Mouse (Mus musculus): ENCODE results near the gene Pde8b. TPM values are rescaled to one million over a fixed set of nuclear protein-coding genes. Genes with fewer than 3 reads are reported as not detected.

Gene Pde8b
- polyA plus RNA-seq, 1 experiment from 2014 or later, result 2.3 TPM

DNA sequence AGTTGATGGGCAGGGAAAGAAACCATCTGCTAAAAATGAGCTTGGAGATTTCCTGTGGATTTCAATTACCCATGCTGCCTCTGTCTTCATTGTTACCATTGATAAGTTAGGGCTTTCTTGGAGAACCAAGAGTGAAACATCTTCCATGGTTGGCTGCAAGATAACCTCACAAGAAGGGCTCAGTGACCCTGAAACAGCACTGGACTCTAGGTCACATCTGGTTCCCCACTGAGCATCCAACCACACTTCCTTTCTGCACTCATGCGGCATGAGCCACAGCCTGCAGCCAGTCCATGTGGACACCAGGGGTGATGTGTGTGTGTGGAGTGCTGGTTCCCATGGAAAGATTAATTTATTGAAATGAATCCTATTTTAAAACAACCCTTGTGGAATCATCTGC, 119.1 kb downstream of the Pde8b start:
- no peak overlapping the region for H3K4me3 ChIP-seq (ENCODE audit: low read depth, low read length)
- H3K9me3 ChIP-seq (ENCODE audit: control insufficient read depth, low read length), result no peaks in the 10 kb centered on the region
- no peak overlapping the region for H3K9ac ChIP-seq (ENCODE audit: low read length)
- DNase-seq (ENCODE audit: low spot score, missing footprints) (no peak), ATAC-seq (ENCODE audit: low FRiP score) (no peak)
- no peaks in the 10 kb centered on the region for H3K36me3 ChIP-seq (ENCODE audit: control insufficient read depth, insufficient read depth, low read length)
- H3K4me1 ChIP-seq (ENCODE audit: control insufficient read depth, insufficient read depth, low read length), result no peaks in the 10 kb centered on the region
- H3K27ac ChIP-seq (ENCODE audit: low read depth, low read length), result no peak overlapping the region
- H3K27me3 ChIP-seq (ENCODE audit: control insufficient read depth, insufficient read depth, low read length), result no peaks in the 10 kb centered on the region
- 27% methylated on average over 1 of the region's 1 CpGs for WGBS
- H3K4me2 ChIP-seq, result no peak overlapping the region

GRCm38 (mm10) chr13:95127288-95127687, 122.8 kb downstream of the Pde8b start:
- Histone ChIP-seq H3K27ac (ENCODE audit: low read depth, low read length) (no peak overlapping the region), H3K9me3 (ENCODE audit: control insufficient read depth, low read length) (no peaks in the 10 kb centered on the region), H3K4me1 (ENCODE audit: control insufficient read depth, insufficient read depth, low read length) (no peaks in the 10 kb centered on the region), H3K27me3 (ENCODE audit: control insufficient read depth, insufficient read depth, low read length) (no peaks in the 10 kb centered on the region), H3K9ac (ENCODE audit: low read length) (no peak overlapping the region), H3K4me3 (ENCODE audit: low read depth, low read length) (no peak overlapping the region), H3K36me3 (ENCODE audit: control insufficient read depth, insufficient read depth, low read length) (no peaks in the 10 kb centered on the region), H3K4me2 (no peak overlapping the region)
- ATAC-seq (ENCODE audit: low FRiP score), result no peak
- WGBS, result 83% methylated on average over 10 of the region's 10 CpGs
- no peak for DNase-seq (ENCODE audit: low spot score, missing footprints)

- 86% methylated on average over 10 of the region's 10 CpGs for WGBS
- Histone ChIP-seq H3K4me2 (no peak overlapping the region), H3K4me3 (ENCODE audit: low read depth, low read length) (no peak overlapping the region), H3K4me1 (ENCODE audit: control insufficient read depth, insufficient read depth, low read length) (no peaks in the 10 kb centered on the region), H3K36me3 (ENCODE audit: control insufficient read depth, insufficient read depth, low read length) (no peaks in the 10 kb centered on the region), H3K9me3 (ENCODE audit: control insufficient read depth, low read length) (no peaks in the 10 kb centered on the region), H3K27ac (ENCODE audit: low read depth, low read length) (no peak overlapping the region), H3K9ac (ENCODE audit: low read length) (no peak overlapping the region), H3K27me3 (ENCODE audit: control insufficient read depth, insufficient read depth, low read length) (no peaks in the 10 kb centered on the region)
- no peak for DNase-seq (ENCODE audit: low spot score, missing footprints)
- ATAC-seq (ENCODE audit: low FRiP score), result no peak
Observed at GRCm38 (mm10) chr13:95126801-95127200, 123.3 kb downstream of the Pde8b start.

DNA sequence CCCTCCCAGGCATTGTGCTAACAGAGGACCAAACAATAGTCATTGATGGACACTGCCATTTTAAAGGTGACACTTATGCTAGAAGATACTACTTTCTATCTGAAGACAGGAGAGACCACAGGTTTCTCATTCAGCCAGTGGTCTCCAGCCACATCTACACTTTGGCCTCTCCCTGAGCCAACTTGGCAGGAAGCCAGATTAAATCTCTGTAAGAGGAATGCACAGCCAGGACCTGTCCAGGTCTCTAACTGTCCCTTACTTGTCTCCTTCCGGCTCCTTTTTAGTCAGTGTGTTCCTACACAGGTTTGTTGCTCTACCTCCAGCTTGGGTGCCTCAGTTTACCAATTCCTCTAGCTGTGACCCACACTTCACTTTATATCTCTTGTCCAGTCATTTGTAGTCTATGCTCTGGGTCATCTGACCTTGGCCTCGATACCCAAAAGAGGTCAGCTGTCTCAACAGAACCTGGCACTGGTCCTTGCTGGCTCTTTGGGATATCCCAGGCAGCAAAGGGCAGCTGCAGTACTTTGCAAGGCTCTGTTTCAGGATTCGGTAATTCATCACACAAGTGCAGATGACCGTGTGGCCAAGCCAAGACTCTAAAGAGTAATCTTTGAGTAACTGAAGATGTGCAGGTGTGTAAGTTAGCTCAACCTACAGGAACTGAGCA, 124.5 kb downstream of the Pde8b start:
- Histone ChIP-seq H3K4me3 (ENCODE audit: low read depth, low read length) (no peak overlapping the region), H3K36me3 (ENCODE audit: control insufficient read depth, insufficient read depth, low read length) (no peaks in the 10 kb centered on the region), H3K4me2 (no peak overlapping the region), H3K27me3 (ENCODE audit: control insufficient read depth, insufficient read depth, low read length) (no peaks in the 10 kb centered on the region), H3K27ac (ENCODE audit: low read depth, low read length) (no peak overlapping the region), H3K4me1 (ENCODE audit: control insufficient read depth, insufficient read depth, low read length) (no peaks in the 10 kb centered on the region), H3K9ac (ENCODE audit: low read length) (no peak overlapping the region), H3K9me3 (ENCODE audit: control insufficient read depth, low read length) (no peaks in the 10 kb centered on the region)
- no peak for ATAC-seq (ENCODE audit: low FRiP score)
- DNase-seq (ENCODE audit: low spot score, missing footprints), result no peak
- 89% methylated on average over 4 of the region's 4 CpGs for WGBS

DNA sequence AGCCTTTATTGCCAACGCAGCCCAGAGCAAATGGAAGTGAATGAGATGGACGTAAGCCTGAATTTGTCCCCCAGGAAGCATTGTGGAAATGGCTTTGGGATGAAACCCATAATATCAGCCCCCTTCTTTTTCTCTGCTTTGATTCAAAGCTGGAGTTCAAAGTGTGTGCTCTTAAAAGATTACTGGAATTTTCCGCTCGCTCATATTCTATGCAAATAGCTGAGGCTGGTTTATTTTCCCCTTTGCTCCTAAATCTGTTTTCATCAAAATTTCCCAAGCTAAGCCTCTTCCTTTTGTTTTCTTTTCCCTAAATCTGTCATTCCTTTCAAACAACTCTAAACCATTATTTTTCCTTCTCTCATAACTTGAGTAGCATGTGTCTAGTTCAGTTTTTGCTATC, 129.6 kb downstream of the Pde8b start:
- Histone ChIP-seq H3K36me3 (ENCODE audit: control insufficient read depth, insufficient read depth, low read length) (no peaks in the 10 kb centered on the region), H3K4me3 (ENCODE audit: low read depth, low read length) (no peak overlapping the region), H3K4me2 (no peak overlapping the region), H3K9ac (ENCODE audit: low read length) (no peak overlapping the region), H3K4me1 (ENCODE audit: control insufficient read depth, insufficient read depth, low read length) (no peaks in the 10 kb centered on the region), H3K9me3 (ENCODE audit: control insufficient read depth, low read length) (no peaks in the 10 kb centered on the region), H3K27ac (ENCODE audit: low read depth, low read length) (no peak overlapping the region), H3K27me3 (ENCODE audit: control insufficient read depth, insufficient read depth, low read length) (no peaks in the 10 kb centered on the region)
- DNase-seq (ENCODE audit: low spot score, missing footprints) (no peak), ATAC-seq (ENCODE audit: low FRiP score) (no peak)
- 90% methylated on average over 4 of the region's 4 CpGs for WGBS

DNA sequence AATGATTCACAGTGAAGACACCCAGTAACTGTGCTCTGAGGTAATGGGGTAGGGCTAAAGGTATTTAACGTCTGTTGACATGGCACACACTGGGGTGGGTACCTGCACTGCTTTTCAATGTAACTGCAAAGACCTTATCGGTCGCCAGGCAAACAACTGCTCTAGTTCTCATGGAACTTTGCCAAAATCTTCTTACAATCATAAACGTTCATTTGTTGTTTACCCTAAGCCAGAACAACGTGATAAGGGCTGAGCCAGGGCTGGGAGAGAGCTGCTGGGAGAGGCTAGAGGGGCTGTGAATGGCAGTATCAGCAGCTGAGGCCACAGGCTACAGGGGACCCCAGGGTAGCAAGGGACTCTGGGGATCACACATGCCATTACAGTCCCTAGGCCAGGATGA, 136.4 kb downstream of the Pde8b start:
- no peak overlapping the region for H3K27ac ChIP-seq (ENCODE audit: low read depth, low read length)
- H3K27me3 ChIP-seq (ENCODE audit: control insufficient read depth, insufficient read depth, low read length), result no peaks in the 10 kb centered on the region
- WGBS, result 74% methylated on average over 5 of the region's 5 CpGs
- DNase-seq (ENCODE audit: low spot score, missing footprints) (no peak), ATAC-seq (ENCODE audit: low FRiP score) (no peak)
- no peaks in the 10 kb centered on the region for H3K4me1 ChIP-seq (ENCODE audit: control insufficient read depth, insufficient read depth, low read length)
- H3K9me3 ChIP-seq (ENCODE audit: control insufficient read depth, low read length), result no peaks in the 10 kb centered on the region
- H3K4me3 ChIP-seq (ENCODE audit: low read depth, low read length), result no peak overlapping the region
- H3K36me3 ChIP-seq (ENCODE audit: control insufficient read depth, insufficient read depth, low read length), result no peaks in the 10 kb centered on the region
- no peak overlapping the region for H3K9ac ChIP-seq (ENCODE audit: low read length)
- no peak overlapping the region for H3K4me2 ChIP-seq

DNA sequence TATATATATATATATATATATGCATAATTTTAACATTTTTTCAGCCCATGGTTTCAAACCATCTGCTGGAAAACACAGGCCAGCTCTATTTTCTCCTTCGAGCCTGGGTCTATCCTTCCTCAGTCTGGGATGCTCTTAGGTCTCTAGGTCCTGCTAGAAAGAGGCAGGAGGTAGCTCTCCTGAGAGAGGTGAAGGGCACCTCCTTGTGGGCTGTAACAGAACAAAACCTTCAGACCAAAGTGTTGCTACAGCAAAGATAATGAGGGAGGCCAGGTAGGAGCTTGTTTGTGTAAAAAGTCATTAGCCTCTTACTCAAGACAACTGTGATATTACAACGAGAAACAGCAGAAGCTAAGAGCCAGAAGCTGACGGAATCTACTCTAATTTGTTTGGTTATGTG, 140.6 kb downstream of the Pde8b start:
- H3K27me3 ChIP-seq (ENCODE audit: control insufficient read depth, insufficient read depth, low read length), result no peaks in the 10 kb centered on the region
- H3K4me2 ChIP-seq, result no peak overlapping the region
- DNase-seq (ENCODE audit: low spot score, missing footprints) (no peak), ATAC-seq (ENCODE audit: low FRiP score) (no peak)
- 88% methylated on average over 3 of the region's 3 CpGs for WGBS
- no peak overlapping the region for H3K4me3 ChIP-seq (ENCODE audit: low read depth, low read length)
- H3K9ac ChIP-seq (ENCODE audit: low read length), result no peak overlapping the region
- no peaks in the 10 kb centered on the region for H3K36me3 ChIP-seq (ENCODE audit: control insufficient read depth, insufficient read depth, low read length)
- no peak overlapping the region for H3K27ac ChIP-seq (ENCODE audit: low read depth, low read length)
- no peaks in the 10 kb centered on the region for H3K9me3 ChIP-seq (ENCODE audit: control insufficient read depth, low read length)
- no peaks in the 10 kb centered on the region for H3K4me1 ChIP-seq (ENCODE audit: control insufficient read depth, insufficient read depth, low read length)

- no peaks in the 10 kb centered on the region for H3K27me3 ChIP-seq (ENCODE audit: control insufficient read depth, insufficient read depth, low read length)
- WGBS, result 85% methylated on average over 7 of the region's 7 CpGs
- no peaks in the 10 kb centered on the region for H3K4me1 ChIP-seq (ENCODE audit: control insufficient read depth, insufficient read depth, low read length)
- H3K4me2 ChIP-seq, result no peak overlapping the region
- H3K9ac ChIP-seq (ENCODE audit: low read length), result no peak overlapping the region
- no peak for ATAC-seq (ENCODE audit: low FRiP score)
- H3K4me3 ChIP-seq (ENCODE audit: low read depth, low read length), result no peak overlapping the region
- H3K9me3 ChIP-seq (ENCODE audit: control insufficient read depth, low read length), result no peaks in the 10 kb centered on the region
- DNase-seq (ENCODE audit: low spot score, missing footprints), result no peak
- no peaks in the 10 kb centered on the region for H3K36me3 ChIP-seq (ENCODE audit: control insufficient read depth, insufficient read depth, low read length)
- no peak overlapping the region for H3K27ac ChIP-seq (ENCODE audit: low read depth, low read length)
Observed at GRCm38 (mm10) chr13:95108035-95108434, 142.1 kb downstream of the Pde8b start.

- Histone ChIP-seq H3K9ac (ENCODE audit: low read length) (no peak overlapping the region), H3K36me3 (ENCODE audit: control insufficient read depth, insufficient read depth, low read length) (no peaks in the 10 kb centered on the region), H3K4me2 (no peak overlapping the region), H3K4me3 (ENCODE audit: low read depth, low read length) (no peak overlapping the region), H3K27me3 (ENCODE audit: control insufficient read depth, insufficient read depth, low read length) (no peaks in the 10 kb centered on the region), H3K4me1 (ENCODE audit: control insufficient read depth, insufficient read depth, low read length) (no peaks in the 10 kb centered on the region), H3K9me3 (ENCODE audit: control insufficient read depth, low read length) (no peaks in the 10 kb centered on the region), H3K27ac (ENCODE audit: low read depth, low read length) (no peak overlapping the region)
- DNase-seq (ENCODE audit: low spot score, missing footprints), result no peak
- WGBS, result 60% methylated on average over 4 of the region's 4 CpGs
- ATAC-seq (ENCODE audit: low FRiP score), result no peak
Observed at GRCm38 (mm10) chr13:95104865-95105264, 145.3 kb downstream of the Pde8b start.

Data from midbrain, embryonic 11.5 days (tissue).